Comparison of ENCODE assay signal across 9 mouse cellular contexts in the genomic region with DNA sequence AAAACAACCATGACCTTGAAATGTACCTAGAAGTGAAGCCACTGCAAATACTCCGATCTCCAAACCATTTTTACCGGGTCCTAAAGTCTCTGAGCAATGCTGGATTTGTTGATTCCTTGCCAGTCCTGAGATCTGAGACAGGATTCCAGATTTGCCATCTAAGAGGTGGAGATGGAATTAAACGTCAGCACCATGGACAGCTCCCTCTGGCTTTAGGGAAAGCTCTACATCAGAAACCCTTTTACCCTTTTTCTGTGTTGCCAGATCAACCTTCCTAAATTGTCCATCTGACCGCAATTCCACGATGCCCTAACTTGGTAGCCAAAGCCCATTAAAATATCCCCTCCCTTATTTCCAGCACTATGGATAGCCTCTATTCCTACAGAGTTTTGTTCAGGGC. TPM values are rescaled to one million over a fixed set of nuclear protein-coding genes. Genes with fewer than 3 reads are reported as not detected.
A peak's percentile ranks its signal among the peaks of the same experiment; 100 is the strongest.
DNase-seq lines count a peak whose midpoint lies in the region; ATAC-seq and TF ChIP-seq lines count a peak whose summit lies in the region.
"Had no signal": no experiment of that assay in that cellular context is flagged by ENCODE, and none has a peak within 500 bp of the region (broad histone marks: within the 10 kb centered on the region; RNA-seq: fewer than 3 reads in every experiment).

No protein-coding gene starts in this region.

- DNase-seq in forebrain, embryonic 14.5 days (ENCODE audit: low spot score) = peak; percentile 47
- peak; percentile 27 for DNase-seq in thymus, adult 2 months
- no peak for DNase-seq in thymus, adult 18-20 months
- DNase-seq in induced T-regulatory cell, adult 2 months (ENCODE audit: low read depth) = peak; percentile 73
- DNase-seq in ovary, adult 18-20 months (ENCODE audit: low spot score) = peak; percentile 12
- no peak for DNase-seq in cerebellum, adult 18-20 months
- no peak for DNase-seq in left cerebral cortex, postnatal 14 days (ENCODE audit: low spot score in 2 of 2)

- H3K4me3 ChIP-seq in forebrain, embryonic 14.5 days (ENCODE audit: low read depth, low read length) = no peak overlapping the region
- no peak overlapping the region for H3K4me3 ChIP-seq in forebrain, embryonic 12.5 days (replicated peaks)
- no peak overlapping the region for H3K4me3 ChIP-seq in thymus, adult 2 months (ENCODE audit: control insufficient read depth, insufficient read depth, low read length)

- no peak for TF ChIP-seq CTCF in thymus, adult 2 months (IDR thresholded peaks at IDR 0.05; ENCODE audit: borderline replicate concordance, control insufficient read depth, extremely low read depth, insufficient read depth, low read length, poor library complexity)

- WGBS in forebrain, embryonic 14.5 days = 16% methylated on average over 5 of the region's 5 CpGs
- WGBS in forebrain, embryonic 12.5 days = 23% methylated on average over 5 of the region's 5 CpGs
- 15% methylated on average over 5 of the region's 5 CpGs for WGBS in thymus, adult 2 months

- no peak overlapping the region for H3K4me2 ChIP-seq in forebrain, embryonic 14.5 days (ENCODE audit: low read length)
- no peak overlapping the region for H3K4me2 ChIP-seq in forebrain, embryonic 12.5 days

- H3K4me1 ChIP-seq in forebrain, embryonic 14.5 days (ENCODE audit: control insufficient read depth, insufficient read depth, low read length) = no peaks in the 10 kb centered on the region
- no peaks in the 10 kb centered on the region for H3K4me1 ChIP-seq in forebrain, embryonic 12.5 days
- peaks cover 6% of the 10 kb centered on the region for H3K4me1 ChIP-seq in thymus, adult 2 months (replicated peaks; ENCODE audit: control insufficient read depth, insufficient read depth, low read length)

- H3K9ac ChIP-seq in forebrain, embryonic 14.5 days (ENCODE audit: low read length) = no peak overlapping the region
- no peak overlapping the region for H3K9ac ChIP-seq in forebrain, embryonic 12.5 days

- H3K27ac ChIP-seq in forebrain, embryonic 14.5 days (ENCODE audit: low read depth, low read length) = no peak overlapping the region
- H3K27ac ChIP-seq in forebrain, embryonic 12.5 days = no peak overlapping the region
- H3K27ac ChIP-seq in thymus, adult 2 months (ENCODE audit: control insufficient read depth, insufficient read depth, low read length) = no peak overlapping the region

- no peak for ATAC-seq in forebrain, embryonic 14.5 days
- ATAC-seq in forebrain, embryonic 12.5 days (ENCODE audit: low FRiP score) = no peak

- no peaks in the 10 kb centered on the region for H3K9me3 ChIP-seq in forebrain, embryonic 14.5 days (replicated peaks; ENCODE audit: control insufficient read depth, low read length)
- H3K9me3 ChIP-seq in forebrain, embryonic 12.5 days = no peaks in the 10 kb centered on the region
- H3K9me3 ChIP-seq: G1E had no signal

- no peak for TF ChIP-seq POLR2A in thymus, adult 2 months (IDR thresholded peaks at IDR 0.05; ENCODE audit: control insufficient read depth, extremely low read depth, insufficient read depth, low read length, poor library complexity)

- intact Hi-C loops in left cerebral cortex, postnatal 14 days (cut with DNase I) = no loop called here

- H3K36me3 ChIP-seq in forebrain, embryonic 14.5 days (ENCODE audit: control insufficient read depth, insufficient read depth, low read length) = no peaks in the 10 kb centered on the region
- no peaks in the 10 kb centered on the region for H3K36me3 ChIP-seq in forebrain, embryonic 12.5 days (replicated peaks)
- H3K36me3 ChIP-seq in thymus, adult 2 months (ENCODE audit: control insufficient read depth, insufficient read depth, low read length) = no peaks in the 10 kb centered on the region
- H3K36me3 ChIP-seq: G1E had no signal

- H3K27me3 ChIP-seq in forebrain, embryonic 14.5 days (replicated peaks; ENCODE audit: control insufficient read depth, insufficient read depth, low read length) = 0 out of 2 replicates have a peak, but pooled peaks cover 2% of the 10 kb centered on the region
- peaks cover 15% of the 10 kb centered on the region for H3K27me3 ChIP-seq in forebrain, embryonic 12.5 days
- no peaks in the 10 kb centered on the region for H3K27me3 ChIP-seq in thymus, adult 2 months (ENCODE audit: control insufficient read depth, insufficient read depth, low read length)

RNA-seq across cellular contexts. Expression of a gene that starts 8.8 kb away (rescaled TPM):
- polyA plus RNA-seq in forebrain, embryonic 14.5 days (2014; fragmentation: Nextera tagmentation; extraction: Ambion mirVana) = 17.7 and 23.4 TPM in 2 replicates
- polyA plus RNA-seq in forebrain, embryonic 12.5 days (2016; fragmentation: Nextera tagmentation; extraction: Ambion mirVana) = 34.1 and 35.0 TPM in 2 replicates
- 31.2 and 32.2 TPM in 2 replicates for polyA plus RNA-seq in thymus, adult 2 months (2012; rRNA removed)
- 10 to 100 TPM; 44.1 to 45.9 TPM for total RNA-seq in left cerebral cortex, postnatal 14 days (2021)

RNA-seq across cellular contexts. Expression of a gene that starts 52.1 kb away (rescaled TPM):
- polyA plus RNA-seq in forebrain, embryonic 14.5 days (2014; fragmentation: Nextera tagmentation; extraction: Ambion mirVana) = not detected in 2 replicates
- 0.50 TPM in 1 of 2 replicates, not detected in the other for polyA plus RNA-seq in forebrain, embryonic 12.5 days (2016; fragmentation: Nextera tagmentation; extraction: Ambion mirVana)
- polyA plus RNA-seq in thymus, adult 2 months (2012; rRNA removed) = 0.71 and 0.87 TPM in 2 replicates
- under 1 TPM; 0.46 to 0.59 TPM for total RNA-seq in left cerebral cortex, postnatal 14 days (2021)
- total RNA-seq: G1E had no signal
- polyA plus RNA-seq: G1E had no signal

RNA-seq across cellular contexts. Expression of a gene that starts 55.9 kb away (rescaled TPM):
- 30.1 and 36.2 TPM in 2 replicates for polyA plus RNA-seq in forebrain, embryonic 14.5 days (2014; fragmentation: Nextera tagmentation; extraction: Ambion mirVana)
- polyA plus RNA-seq in forebrain, embryonic 12.5 days (2016; fragmentation: Nextera tagmentation; extraction: Ambion mirVana) = 39.5 and 41.0 TPM in 2 replicates
- 30.2 and 37.5 TPM in 2 replicates for polyA plus RNA-seq in thymus, adult 2 months (2012; rRNA removed)
- 10 to 100 TPM; 39.2 to 42.3 TPM for total RNA-seq in left cerebral cortex, postnatal 14 days (2021)

Comparison
In these comparisons a context has a peak if more than half of its experiments do, and no peak if none do; other contexts are left out.
1. DNase-seq: peak in forebrain, embryonic 14.5 days (single experiment), thymus, adult 2 months (single experiment), induced T-regulatory cell, adult 2 months (single experiment) and ovary, adult 18-20 months (single experiment); none in thymus, adult 18-20 months (0 of 2), cerebellum, adult 18-20 months (0 of 2) and left cerebral cortex, postnatal 14 days (0 of 2).